Mouse (Mus musculus) limb, embryonic 10.5 days (tissue): ENCODE data around the gene Mrpl10. TPM values are rescaled to one million over a fixed set of nuclear protein-coding genes. Genes with fewer than 3 reads are reported as not detected.

Experiments used
- DNase-seq: peaks from one replicate; pipeline ENCODE4 v3.0.0-alpha.2; 2017; ENCODE audit warnings: low spot score
- H3K27ac ChIP-seq: fragments of 300-500 bp; sonication (generic); 2 replicates; pipeline ENCODE4 v1.5.1; 2016; ENCODE audit warnings: mild to moderate bottlenecking
- H3K27me3 ChIP-seq: fragments of 300-500 bp; sonication (generic); 2 replicates; pipeline ENCODE4 v1.6.1; 2016; ENCODE audit warnings: low read depth, mild to moderate bottlenecking; ENCODE audit not compliant: poor library complexity, severe bottlenecking
- H3K36me3 ChIP-seq: fragments of 300-500 bp; sonication (generic); 2 replicates; pipeline ENCODE4 v1.6.1; 2016; ENCODE audit warnings: mild to moderate bottlenecking, moderate library complexity
- H3K4me1 ChIP-seq: fragments of 300-500 bp; sonication (generic); 2 replicates; pipeline ENCODE4 v1.6.1; 2016
- H3K4me3 ChIP-seq: fragments of 300-500 bp; sonication (generic); 2 replicates; pipeline ENCODE4 v1.5.1; 2016; ENCODE audit warnings: mild to moderate bottlenecking, moderate library complexity
- H3K9me3 ChIP-seq: fragments of 300-500 bp; sonication (generic); replicated peaks from 2 replicates; pipeline ENCODE4 v1.6.1; 2016; ENCODE audit warnings: mild to moderate bottlenecking
- WGBS: fragments of 180-500 bp; shearing (Covaris S2); methylation state at CpG from one replicate; pipeline ENCODE4 v1.1.7; 2016; 5-methylcytosine and 5-hydroxymethylcytosine counted together
- microRNA-seq: library from miRNA; unstranded; fragments of <30 nt; microRNA quantifications from one replicate; pipeline ENCODE4, GENCODE M21; 2017
- polyA plus RNA-seq: library from polyadenylated mRNA; unstranded; fragments of >200 nt; fragmentation: Nextera tagmentation; extraction: Ambion mirVana; gene quantifications from 2 replicates; pipeline ENCODE4 v1.2.1, GENCODE M21; 2016

The Mrpl10 gene
- polyA plus RNA-seq, 1 experiment from 2014 or later = 94.8 TPM

DNA sequence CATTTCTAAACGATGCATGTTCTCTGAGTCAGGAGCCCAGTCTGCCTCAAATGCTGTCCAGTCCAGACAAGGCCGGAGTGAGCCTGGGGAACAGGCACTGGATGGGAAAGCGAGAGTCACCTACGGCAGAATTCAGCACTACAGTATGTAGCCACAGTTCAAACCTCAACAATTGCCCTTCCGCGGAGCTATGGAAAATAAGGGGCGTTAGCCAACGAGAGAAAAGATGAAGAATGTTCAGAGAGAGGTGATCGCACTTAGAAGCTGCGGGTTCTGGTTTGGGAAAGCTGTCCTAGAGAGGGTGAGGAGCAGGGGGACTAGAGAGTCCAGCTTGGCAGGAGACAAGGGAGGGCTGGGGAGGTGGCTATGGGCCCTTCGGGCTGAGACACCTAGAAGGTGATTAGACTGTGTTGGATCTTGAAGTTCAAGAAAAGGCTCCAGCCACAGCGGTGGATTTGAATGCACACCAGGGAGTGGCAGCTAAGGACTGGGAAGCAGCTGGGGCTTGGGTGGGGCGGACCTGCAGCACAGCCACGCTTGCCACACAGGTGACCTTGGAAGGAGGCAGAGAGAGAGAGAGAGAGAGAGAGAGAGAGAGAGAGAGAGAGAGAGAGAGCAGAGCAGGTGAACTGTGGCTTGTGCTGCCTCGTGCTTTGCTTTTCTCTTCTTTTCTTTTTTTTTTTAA is 43.6 kb downstream of the Mrpl10 start:
- no peak for DNase-seq
- Histone ChIP-seq H3K9me3 (no peaks in the 10 kb centered on the region; the same call in 1 of the 2 replicates), H3K27me3 (peaks cover 15% of the 10 kb centered on the region), H3K36me3 (no peaks in the 10 kb centered on the region), H3K4me1 (peaks cover 19% of the 10 kb centered on the region), H3K4me3 (no peak overlapping the region), H3K27ac (no peak overlapping the region)
- 89% methylated on average over 15 of the region's 15 CpGs for WGBS

DNA sequence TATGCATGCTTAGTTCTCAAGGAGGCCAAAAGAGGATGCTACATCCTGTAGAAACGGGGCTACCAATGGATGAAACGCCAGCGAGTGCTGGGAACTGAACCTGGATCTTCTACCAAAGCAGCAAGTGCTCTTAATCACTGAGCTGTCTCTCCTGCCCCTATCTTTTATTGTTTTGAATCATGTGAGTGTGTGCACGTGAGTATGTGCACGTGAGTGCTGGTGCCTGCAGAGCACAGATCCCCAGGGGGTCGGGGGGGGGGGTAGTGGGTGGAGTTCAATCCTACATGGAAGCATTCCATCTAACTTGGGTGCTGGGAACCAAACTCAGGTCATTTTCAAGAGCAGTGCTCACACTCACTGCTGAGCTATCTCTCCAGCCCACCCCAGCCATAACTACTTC is 45.0 kb downstream of the Mrpl10 start:
- no peak for DNase-seq
- 76% methylated on average over 6 of the region's 6 CpGs for WGBS
- Histone ChIP-seq H3K9me3 (no peaks in the 10 kb centered on the region; the same call in 1 of the 2 replicates), H3K36me3 (no peaks in the 10 kb centered on the region), H3K27ac (no peak overlapping the region), H3K4me1 (peaks cover 19% of the 10 kb centered on the region), H3K4me3 (no peak overlapping the region), H3K27me3 (peaks cover 15% of the 10 kb centered on the region)

DNA sequence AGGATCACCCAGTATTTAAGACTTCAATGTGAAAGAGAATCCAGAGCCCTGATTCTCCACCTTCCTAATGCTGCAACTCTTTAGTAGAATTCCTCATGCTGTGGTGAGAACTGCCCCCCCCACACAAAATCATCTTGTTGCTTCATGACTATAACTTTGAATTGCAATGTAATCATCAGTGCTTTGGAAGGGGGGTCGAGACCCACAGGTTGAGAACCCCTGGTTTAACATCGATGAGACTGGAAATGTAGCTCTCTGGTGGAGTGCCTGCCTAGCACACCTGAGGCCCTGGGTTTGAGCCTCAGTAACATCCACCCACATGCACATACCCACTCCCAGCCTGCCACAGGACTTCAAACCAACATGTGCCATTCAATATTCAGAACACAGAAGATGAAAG is 53.2 kb downstream of the Mrpl10 start:
- WGBS = 63% methylated on average over 2 of the region's 2 CpGs
- no peak for DNase-seq

DNA sequence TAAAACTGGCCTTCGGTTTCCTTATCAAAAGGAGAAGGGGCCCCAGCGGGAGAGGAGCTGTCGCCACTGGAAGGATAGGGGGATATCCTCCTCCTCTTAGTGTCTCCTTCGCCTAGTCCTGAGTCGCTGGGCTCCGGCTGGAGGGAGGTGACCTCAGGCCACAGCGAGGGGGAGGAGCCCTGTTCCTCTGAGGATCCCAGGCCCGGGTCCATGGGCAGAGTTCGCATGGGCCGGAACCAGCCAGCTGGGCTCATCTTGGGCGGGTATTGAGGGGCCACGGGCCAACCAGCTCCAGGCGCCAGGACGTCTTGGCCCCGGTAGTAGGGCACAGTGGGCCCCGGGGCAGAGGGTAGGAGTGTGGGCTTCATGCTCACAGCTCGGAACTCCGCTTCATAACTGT is 57.4 kb downstream of the Mrpl10 start:
- peaks cover 9% of the 10 kb centered on the region for H3K4me1 ChIP-seq
- WGBS = 25% methylated on average over 18 of the region's 18 CpGs
- DNase-seq = no peak
- H3K9me3 ChIP-seq = no peaks in the 10 kb centered on the region
- H3K27ac ChIP-seq = no peak overlapping the region
- peaks cover 44% of the 10 kb centered on the region for H3K27me3 ChIP-seq
- H3K36me3 ChIP-seq = no peaks in the 10 kb centered on the region
- 0 out of 2 replicates have a peak overlapping the region, but pooled peaks have one; percentile 10 for H3K4me3 ChIP-seq

More for the DNA sequence above, 53.2 kb downstream of the Mrpl10 start:
- Histone ChIP-seq H3K9me3 (no peaks in the 10 kb centered on the region), H3K4me1 (peaks cover 9% of the 10 kb centered on the region), H3K36me3 (no peaks in the 10 kb centered on the region), H3K4me3 (no peak overlapping the region), H3K27ac (no peak overlapping the region), H3K27me3 (peaks cover 39% of the 10 kb centered on the region)

Small RNAs within 50 kb of the gene (microRNA-seq; reads per million reads assigned to microRNA genes)
- gene Mir8103 = 0.88 reads per million

Other genes starting within 250 kb of the Mrpl10 start
- 60.0 and 69.3 TPM in 2 replicates for gene Nfe2l1, start 211.6 kb upstream of the Mrpl10 start, polyA plus RNA-seq
- 25.9 and 39.9 TPM in 2 replicates for gene Copz2, start 191.7 kb upstream of the Mrpl10 start, polyA plus RNA-seq
- gene Cdk5rap3, start 125.1 kb upstream of the Mrpl10 start, polyA plus RNA-seq = 85.3 and 90.0 TPM in 2 replicates
- gene Prr15l, start 113.5 kb upstream of the Mrpl10 start, polyA plus RNA-seq = 0.58 and 0.71 TPM in 2 replicates
- gene Pnpo, start 97.6 kb upstream of the Mrpl10 start, polyA plus RNA-seq = 31.3 and 33.0 TPM in 2 replicates
- gene Sp2, start 58.6 kb upstream of the Mrpl10 start, polyA plus RNA-seq = 26.1 and 28.1 TPM in 2 replicates
- gene Sp6, start 28.2 kb upstream of the Mrpl10 start, polyA plus RNA-seq = 9.2 and 11.8 TPM in 2 replicates
- gene Scrn2, start 11.6 kb upstream of the Mrpl10 start, polyA plus RNA-seq = 47.5 and 50.4 TPM in 2 replicates
- 0.90 and 1.0 TPM in 2 replicates for gene Lrrc46, start 153 bp upstream of the Mrpl10 start, polyA plus RNA-seq
- 8.3 and 10.1 TPM in 2 replicates for gene Osbpl7, start 9.1 kb downstream of the Mrpl10 start, polyA plus RNA-seq
- 0.05 and 0.08 TPM in 2 replicates for gene Tbx21, start 73.8 kb downstream of the Mrpl10 start, polyA plus RNA-seq
- 6.1 and 7.8 TPM in 2 replicates for gene Tbkbp1, start 109.9 kb downstream of the Mrpl10 start, polyA plus RNA-seq
- 82.8 and 88.9 TPM in 2 replicates for gene Kpnb1, start 146.3 kb downstream of the Mrpl10 start, polyA plus RNA-seq
- 61.6 and 70.5 TPM in 2 replicates for gene Npepps, start 239.1 kb downstream of the Mrpl10 start, polyA plus RNA-seq